Mouse (Mus musculus): ENCODE results near the gene Prss16. TPM values are rescaled to one million over a fixed set of nuclear protein-coding genes. Genes with fewer than 3 reads are reported as not detected.
A peak's percentile ranks its signal among the peaks of the same experiment; 100 is the strongest.
"Not testable (repeated sequence)": the region's sequence is repeated elsewhere in the genome, so short reads cannot be mapped to it uniquely, and the experiment has no call there.

The Prss16 gene
- polyA plus RNA-seq, 1 experiment from 2014 or later: 0.94 TPM

DNA sequence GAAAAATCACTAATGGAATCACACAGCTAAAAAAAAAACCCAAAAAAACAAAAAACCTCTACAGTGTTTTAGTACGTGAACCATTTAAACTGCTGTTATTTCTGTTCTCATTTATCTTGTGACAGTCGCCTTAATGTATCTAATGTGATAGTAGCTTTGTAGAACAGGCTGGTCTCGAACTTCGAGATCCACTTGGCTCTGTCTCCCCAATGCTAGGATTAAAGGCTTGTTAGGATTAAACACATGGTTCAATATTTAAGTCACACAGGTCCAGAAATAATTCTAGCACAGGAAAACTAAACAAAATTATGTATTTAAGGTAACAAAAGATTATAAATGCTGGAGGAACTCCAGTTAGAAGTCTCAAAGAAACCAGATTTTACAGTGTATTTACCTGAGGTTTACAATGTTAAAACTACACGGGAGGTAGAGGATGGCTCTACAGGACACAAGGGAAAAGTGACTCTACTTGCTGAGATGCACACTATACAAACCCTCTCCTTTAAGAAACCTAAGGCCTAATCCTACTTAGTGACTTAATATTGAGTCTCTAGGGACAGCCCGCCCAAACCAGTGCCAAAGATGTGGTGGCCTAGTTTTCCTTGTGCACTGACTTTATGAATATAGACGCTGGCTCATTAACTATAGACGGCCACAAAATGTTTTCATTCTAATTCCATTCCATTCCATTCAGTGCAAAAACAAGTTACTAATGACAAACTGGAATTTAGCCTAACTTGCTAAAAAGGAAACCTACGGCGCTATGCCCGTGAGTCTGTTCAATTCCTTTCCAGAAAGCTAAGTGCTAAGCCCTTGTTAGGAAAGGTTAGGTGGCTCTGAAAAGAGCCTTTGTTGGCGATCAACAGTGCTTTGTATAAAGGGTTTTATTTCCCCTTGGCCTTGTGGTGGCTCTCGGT is 32.4 kb upstream of the Prss16 start:
- H3K4me3 ChIP-seq (replicated peaks): peak overlapping the region; percentile 40
- peaks cover 8% of the 10 kb centered on the region; the same call in 1 of the 2 replicates for H3K4me1 ChIP-seq
- H3K27ac ChIP-seq: peak overlapping the region; percentile 90
- H3K9me3 ChIP-seq: no peaks in the 10 kb centered on the region
- 3% methylated on average over 13 of the region's 13 CpGs for WGBS
- no peak for ATAC-seq (ENCODE audit: insufficient read depth, low FRiP score, low read depth)
- H3K36me3 ChIP-seq: no peaks in the 10 kb centered on the region
- H3K4me2 ChIP-seq: peak overlapping the region; percentile 79
- no peaks in the 10 kb centered on the region for H3K27me3 ChIP-seq (replicated peaks)
- H3K9ac ChIP-seq: peak overlapping the region; percentile 16; the same call in 1 of the 2 replicates

DNA sequence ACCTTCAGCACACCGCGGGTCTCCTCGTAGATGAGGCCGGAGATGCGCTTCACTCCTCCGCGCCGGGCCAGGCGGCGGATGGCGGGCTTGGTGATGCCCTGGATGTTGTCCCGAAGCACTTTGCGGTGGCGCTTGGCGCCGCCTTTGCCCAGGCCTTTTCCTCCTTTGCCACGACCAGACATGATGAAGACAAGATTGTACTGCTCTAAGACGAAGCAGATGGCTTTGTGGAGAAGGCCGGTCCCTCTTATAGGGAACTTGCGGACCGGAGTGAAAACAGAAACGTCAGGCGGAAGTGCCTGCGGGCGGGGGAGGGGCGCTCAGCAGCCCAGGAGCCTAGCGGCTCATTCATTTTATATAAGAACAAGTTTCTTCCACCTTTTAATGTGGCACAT is 31.6 kb upstream of the Prss16 start, which contains the start of gene Hist1h4i:
TSS of gene Hist1h4i (minus strand) at position 221 of the 395 bp plus-strand sequence.
- under 1% methylated on average over 27 of the region's 27 CpGs for WGBS
- peaks cover 15% of the 10 kb centered on the region for H3K4me1 ChIP-seq
- peak within 1 kb of the TSS; percentile 45 for H3K4me3 ChIP-seq (replicated peaks)
- H3K4me2 ChIP-seq: peak within 1 kb of the TSS; percentile 79
- H3K27ac ChIP-seq: peak within 1 kb of the TSS; percentile 96
- not testable (repeated sequence) for H3K27me3 ChIP-seq (replicated peaks); H3K9me3 ChIP-seq; H3K36me3 ChIP-seq
- peak within 1 kb of the TSS; percentile 52 for H3K9ac ChIP-seq
- ATAC-seq (ENCODE audit: insufficient read depth, low FRiP score, low read depth): peak; percentile 64

DNA sequence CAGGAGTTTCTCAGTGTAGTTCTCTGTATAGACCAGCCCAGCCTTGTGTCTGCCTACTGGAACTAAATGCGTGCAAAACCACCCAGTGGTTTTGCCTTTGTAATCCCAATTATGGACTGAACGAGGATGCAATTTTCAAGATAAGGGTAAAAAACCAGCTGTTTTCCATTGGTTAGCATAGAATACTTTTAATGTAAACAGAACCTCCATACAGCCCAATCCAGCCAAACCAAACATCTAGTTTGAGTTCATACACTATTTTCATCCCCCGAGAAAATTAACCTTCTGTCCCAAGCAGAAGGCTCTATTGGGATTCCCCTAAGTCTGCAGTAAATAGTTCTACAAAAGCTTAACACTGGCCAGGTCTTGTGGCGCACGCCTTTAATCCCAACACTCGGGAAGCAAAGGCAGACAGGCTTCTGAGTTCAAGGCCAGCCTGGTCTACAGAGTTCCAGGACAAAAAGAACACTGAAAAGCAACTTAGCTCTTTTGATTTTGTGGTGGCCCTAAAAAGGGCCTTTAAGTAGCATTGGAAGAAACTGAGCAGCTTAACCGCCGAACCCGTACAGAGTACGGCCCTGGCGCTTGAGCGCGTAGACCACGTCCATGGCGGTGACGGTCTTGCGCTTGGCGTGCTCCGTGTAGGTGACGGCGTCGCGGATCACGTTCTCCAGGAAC is 31.1 kb upstream of the Prss16 start:
- ATAC-seq (ENCODE audit: insufficient read depth, low FRiP score, low read depth): peak; percentile 4; the same call in 1 of the 2 replicates
- H3K9me3 ChIP-seq: no peaks in the 10 kb centered on the region
- peak overlapping the region; percentile 45 for H3K4me3 ChIP-seq (replicated peaks)
- peak overlapping the region; percentile 96 for H3K27ac ChIP-seq
- H3K9ac ChIP-seq: peak overlapping the region; percentile 52
- WGBS: under 1% methylated on average over 24 of the region's 24 CpGs
- no peaks in the 10 kb centered on the region for H3K36me3 ChIP-seq
- H3K4me1 ChIP-seq: peaks cover 15% of the 10 kb centered on the region
- H3K4me2 ChIP-seq: peak overlapping the region; percentile 79
- no peaks in the 10 kb centered on the region for H3K27me3 ChIP-seq (replicated peaks)

DNA sequence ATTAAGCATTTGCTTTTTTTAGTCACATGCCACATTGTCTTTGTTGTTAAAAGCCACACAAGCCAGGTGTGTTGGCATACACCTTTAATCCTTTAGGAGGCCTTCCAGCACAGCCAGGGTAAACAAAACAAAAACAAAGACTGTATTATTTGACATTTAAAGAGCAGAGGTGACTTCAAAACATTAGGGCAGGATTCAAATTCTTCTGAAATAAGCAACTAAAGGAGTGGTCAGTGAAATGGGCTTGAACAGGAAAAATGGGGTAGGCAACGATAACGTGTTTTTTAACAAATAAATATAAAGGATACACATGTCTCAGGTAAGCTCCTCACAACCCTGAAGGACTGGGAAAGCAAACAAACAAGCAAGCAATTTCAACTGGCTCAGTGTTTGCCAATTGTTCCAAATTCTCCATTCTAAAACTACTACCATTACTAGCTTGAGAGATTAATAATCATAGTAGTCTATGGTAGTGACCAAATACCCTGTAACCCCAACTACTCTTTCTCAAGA is 30.5 kb upstream of the Prss16 start:
- Histone ChIP-seq H3K9ac (no peak overlapping the region; the same call in 1 of the 2 replicates), H3K4me3 (replicated peaks) (peak overlapping the region; percentile 45), H3K4me2 (peak overlapping the region; percentile 79), H3K9me3 (no peaks in the 10 kb centered on the region), H3K4me1 (peaks cover 15% of the 10 kb centered on the region), H3K36me3 (no peaks in the 10 kb centered on the region), H3K27ac (peak overlapping the region; percentile 96), H3K27me3 (replicated peaks) (no peaks in the 10 kb centered on the region)
- ATAC-seq (ENCODE audit: insufficient read depth, low FRiP score, low read depth): no peak
- WGBS: 7% methylated on average over 2 of the region's 2 CpGs

DNA sequence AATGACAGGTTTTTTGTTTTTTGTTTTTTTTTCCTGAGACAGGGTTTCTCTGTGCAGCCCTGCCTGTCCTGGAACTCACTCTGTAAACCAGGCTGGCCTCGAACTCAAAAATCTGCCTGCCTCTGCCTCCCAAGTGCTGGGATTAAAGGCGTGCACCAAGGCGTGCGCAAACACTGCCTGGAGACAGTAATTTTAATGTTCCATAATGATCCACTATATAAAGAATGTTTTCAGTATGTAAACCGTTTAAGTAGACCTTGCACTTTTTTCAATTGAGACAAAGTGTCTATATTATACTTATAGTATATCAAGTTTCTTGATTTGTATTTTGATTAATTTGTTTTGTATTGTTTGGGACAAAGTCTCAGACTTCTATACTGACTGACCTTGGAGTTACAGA is 29.8 kb upstream of the Prss16 start:
- Histone ChIP-seq H3K9ac (no peak overlapping the region), H3K27me3 (replicated peaks) (no peaks in the 10 kb centered on the region), H3K27ac (no peak overlapping the region; the same call in 1 of the 2 replicates), H3K9me3 (no peaks in the 10 kb centered on the region), H3K4me3 (replicated peaks) (no peak overlapping the region), H3K4me2 (no peak overlapping the region), H3K36me3 (no peaks in the 10 kb centered on the region), H3K4me1 (peaks cover 15% of the 10 kb centered on the region)
- ATAC-seq (ENCODE audit: insufficient read depth, low FRiP score, low read depth): no peak
- 60% methylated on average over 5 of the region's 5 CpGs for WGBS

DNA sequence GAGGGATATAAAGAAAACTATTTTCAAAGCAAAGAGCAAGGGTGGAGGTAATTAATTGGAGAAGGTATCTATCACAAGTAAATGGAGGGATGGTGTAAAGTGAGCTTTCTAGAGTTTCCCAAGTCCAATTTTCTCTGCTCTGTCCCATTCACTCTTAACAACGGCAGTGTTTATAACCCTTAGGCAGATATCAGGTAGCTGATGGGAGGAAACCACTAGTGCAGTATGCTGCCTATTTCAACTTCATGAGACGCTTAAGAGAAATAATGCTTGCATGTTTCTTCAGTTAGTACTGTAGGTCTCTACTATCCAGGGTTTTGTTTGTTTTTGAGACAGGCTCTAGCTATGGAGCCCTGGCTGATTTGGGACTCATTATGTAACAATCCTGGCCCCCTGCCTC is 27.9 kb upstream of the Prss16 start:
- H3K36me3 ChIP-seq: no peaks in the 10 kb centered on the region
- 62% methylated on average over 2 of the region's 2 CpGs for WGBS
- H3K4me1 ChIP-seq: peaks cover 15% of the 10 kb centered on the region
- no peaks in the 10 kb centered on the region for H3K9me3 ChIP-seq
- H3K4me3 ChIP-seq (replicated peaks): no peak overlapping the region
- ATAC-seq (ENCODE audit: insufficient read depth, low FRiP score, low read depth): no peak
- H3K4me2 ChIP-seq: no peak overlapping the region
- H3K27me3 ChIP-seq (replicated peaks): no peaks in the 10 kb centered on the region
- H3K9ac ChIP-seq: no peak overlapping the region
- H3K27ac ChIP-seq: peak overlapping the region; percentile 88

DNA sequence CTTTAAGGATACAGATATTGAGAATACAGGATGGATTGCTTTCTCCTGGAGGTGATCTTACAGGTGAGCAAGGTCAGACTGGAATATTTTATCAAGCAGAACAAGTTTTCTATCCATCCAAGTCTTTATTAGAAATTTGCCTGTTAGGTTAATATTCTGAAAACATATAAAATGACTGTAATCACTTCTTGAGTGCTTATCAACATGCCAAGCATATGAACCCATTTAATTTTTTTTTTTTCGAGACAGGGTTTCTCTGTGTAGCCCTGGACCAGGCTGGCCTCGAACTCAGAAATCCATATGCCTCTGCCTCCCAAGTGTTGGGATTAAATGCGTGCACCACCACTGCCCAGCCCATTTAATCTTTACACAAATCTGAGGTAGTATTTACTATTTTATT is 27.4 kb upstream of the Prss16 start:
- H3K9ac ChIP-seq: peak overlapping the region; percentile 29; the same call in 1 of the 2 replicates
- no peaks in the 10 kb centered on the region for H3K36me3 ChIP-seq
- no peaks in the 10 kb centered on the region for H3K27me3 ChIP-seq (replicated peaks)
- peak overlapping the region; percentile 64 for H3K4me2 ChIP-seq
- no peaks in the 10 kb centered on the region for H3K9me3 ChIP-seq
- peaks cover 12% of the 10 kb centered on the region for H3K4me1 ChIP-seq
- peak overlapping the region; percentile 88 for H3K27ac ChIP-seq
- 52% methylated on average over 3 of the region's 3 CpGs for WGBS
- H3K4me3 ChIP-seq (replicated peaks): peak overlapping the region; percentile 39
- ATAC-seq (ENCODE audit: insufficient read depth, low FRiP score, low read depth): no peak

DNA sequence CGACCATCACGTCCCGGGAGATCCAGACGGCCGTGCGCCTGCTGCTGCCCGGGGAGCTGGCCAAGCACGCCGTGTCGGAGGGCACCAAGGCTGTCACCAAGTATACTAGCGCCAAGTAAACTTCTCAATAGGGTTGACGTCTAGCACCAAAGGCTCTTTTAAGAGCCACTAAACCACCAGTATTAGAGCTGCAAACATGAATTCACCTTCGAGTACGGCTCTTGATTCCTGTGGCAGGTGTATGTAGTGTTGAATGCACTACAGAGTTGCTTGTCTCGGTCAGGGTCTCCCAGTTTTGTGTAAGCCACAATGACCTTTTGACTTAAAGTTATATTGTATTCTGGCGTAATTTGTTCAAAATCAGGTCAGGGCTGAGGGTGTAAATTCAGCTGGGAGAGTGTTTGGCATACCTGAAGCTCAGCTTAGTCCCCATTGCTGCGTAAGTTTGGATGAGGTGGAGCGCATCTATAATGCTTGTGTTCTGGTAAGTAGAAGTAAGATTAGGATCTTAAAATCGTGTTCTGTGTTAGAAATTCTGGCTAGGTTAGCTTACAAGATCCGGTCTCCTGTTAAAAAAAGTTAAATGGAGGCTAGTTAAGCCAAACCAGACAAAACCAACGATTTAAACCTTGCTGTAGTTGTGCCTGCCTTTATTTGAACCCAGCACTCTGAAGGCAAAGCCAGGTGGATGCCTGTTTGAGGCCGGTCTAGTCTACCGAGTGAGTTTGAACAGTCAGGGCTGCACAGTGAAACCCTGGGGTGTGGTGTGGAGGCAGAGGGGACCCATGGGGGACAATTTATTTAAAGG is 26.8 kb upstream of the Prss16 start:
- Histone ChIP-seq H3K36me3 (no peaks in the 10 kb centered on the region), H3K9ac (peak overlapping the region; percentile 29), H3K4me1 (peaks cover 10% of the 10 kb centered on the region), H3K27ac (peak overlapping the region; percentile 88), H3K27me3 (replicated peaks) (no peaks in the 10 kb centered on the region), H3K4me2 (peak overlapping the region; percentile 64), H3K4me3 (replicated peaks) (peak overlapping the region; percentile 39), H3K9me3 (no peaks in the 10 kb centered on the region)
- 2% methylated on average over 21 of the region's 23 CpGs for WGBS
- no peak; the same call in 1 of the 2 replicates for ATAC-seq (ENCODE audit: insufficient read depth, low FRiP score, low read depth)

DNA sequence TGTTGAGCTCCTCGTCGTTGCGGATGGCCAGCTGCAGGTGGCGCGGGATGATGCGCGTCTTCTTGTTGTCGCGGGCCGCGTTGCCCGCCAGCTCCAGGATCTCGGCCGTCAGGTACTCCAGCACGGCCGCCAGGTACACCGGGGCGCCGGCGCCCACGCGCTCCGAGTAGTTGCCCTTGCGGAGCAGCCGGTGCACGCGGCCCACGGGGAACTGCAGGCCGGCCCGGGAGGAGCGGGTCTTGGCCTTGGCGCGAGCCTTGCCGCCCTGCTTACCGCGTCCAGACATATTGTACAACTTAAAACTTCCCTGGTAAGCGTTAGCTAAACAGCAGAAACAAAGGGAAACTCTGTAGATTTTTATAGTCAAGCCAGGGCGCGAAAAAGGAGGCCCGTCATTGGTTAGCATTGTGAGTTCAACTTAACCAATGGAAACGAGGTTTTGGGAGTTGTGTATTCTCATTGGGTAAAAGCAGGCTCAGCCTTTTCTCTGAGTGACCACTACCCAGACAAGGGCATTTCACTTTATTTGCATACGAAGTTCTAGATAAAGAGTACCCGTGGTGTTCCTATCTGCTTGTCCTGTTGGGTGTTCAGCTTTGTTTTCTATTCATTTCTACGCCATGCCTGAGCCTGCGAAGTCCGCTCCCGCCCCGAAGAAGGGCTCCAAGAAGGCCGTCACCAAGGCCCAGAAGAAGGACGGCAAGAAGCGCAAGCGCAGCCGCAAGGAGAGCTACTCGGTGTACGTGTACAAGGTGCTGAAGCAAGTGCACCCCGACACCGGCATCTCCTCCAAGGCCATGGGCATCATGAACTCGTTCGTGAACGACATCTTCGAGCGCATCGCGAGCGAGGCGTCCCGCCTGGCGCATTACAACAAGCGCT is 26.0 kb upstream of the Prss16 start, which contains the start of the genes Hist1h2ah and Hist1h2bk:
TSS of gene Hist1h2ah (minus strand) at position 302 of the 882 bp plus-strand sequence.
TSS of gene Hist1h2bk (plus strand) at position 604 of the 882 bp plus-strand sequence.
- H3K9me3 ChIP-seq; H3K27me3 ChIP-seq (replicated peaks); H3K36me3 ChIP-seq: not testable (repeated sequence)
- H3K27ac ChIP-seq: peak within 1 kb of the TSS; percentile 88
- peak; percentile 97 for ATAC-seq (ENCODE audit: insufficient read depth, low FRiP score, low read depth)
- peak within 1 kb of the TSS; percentile 45 for H3K4me3 ChIP-seq (replicated peaks)
- under 1% methylated on average over 22 of the region's 69 CpGs for WGBS
- H3K4me2 ChIP-seq: peak within 1 kb of the TSS; percentile 64
- peaks cover 10% of the 10 kb centered on the region for H3K4me1 ChIP-seq
- peak within 1 kb of the TSS; percentile 37 for H3K9ac ChIP-seq

DNA sequence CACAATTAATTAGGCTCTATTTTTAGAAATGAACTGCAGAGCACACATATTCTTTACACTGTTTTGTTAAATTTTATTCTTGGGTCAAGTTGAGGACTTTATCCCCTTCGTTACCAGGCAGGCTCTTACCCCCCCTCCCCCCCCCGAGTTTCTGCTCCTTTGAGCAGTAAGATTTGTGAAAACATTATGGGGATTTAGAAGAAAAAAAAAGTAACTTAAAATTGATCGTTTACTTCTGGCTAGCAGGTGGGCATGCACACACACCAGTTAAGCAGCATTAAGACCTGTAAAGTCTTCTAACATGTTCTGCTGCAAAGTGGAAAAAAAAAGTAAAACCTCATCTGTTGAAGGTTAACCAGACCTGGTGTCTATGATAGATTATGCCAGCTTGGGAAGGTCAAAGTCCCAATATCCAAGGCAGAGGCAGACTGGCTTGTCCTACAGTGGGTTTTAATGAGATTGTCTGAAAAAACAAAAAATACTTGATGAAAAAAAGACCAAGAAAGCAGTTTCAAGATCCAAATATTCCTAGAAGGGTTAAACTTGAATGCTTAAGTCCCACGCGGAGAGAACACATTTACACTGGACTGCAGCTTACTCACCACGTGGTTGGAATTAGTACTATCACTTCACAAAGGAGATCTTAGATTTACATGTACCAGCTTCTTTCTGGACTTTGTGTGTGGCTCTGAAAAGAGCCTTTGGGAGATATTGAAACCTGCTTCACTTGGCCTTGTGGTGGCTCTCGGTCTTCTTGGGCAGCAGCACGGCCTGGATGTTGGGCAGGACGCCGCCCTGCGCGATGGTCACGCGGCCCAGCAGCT is 25.1 kb upstream of the Prss16 start:
- Histone ChIP-seq H3K36me3 (no peaks in the 10 kb centered on the region), H3K4me3 (replicated peaks) (peak overlapping the region; percentile 45), H3K9ac (peak overlapping the region; percentile 37; the same call in 1 of the 2 replicates), H3K9me3 (no peaks in the 10 kb centered on the region), H3K4me1 (peaks cover 7% of the 10 kb centered on the region), H3K4me2 (peak overlapping the region; percentile 64), H3K27me3 (replicated peaks) (no peaks in the 10 kb centered on the region), H3K27ac (peak overlapping the region; percentile 88)
- WGBS: under 1% methylated on average over 9 of the region's 14 CpGs
- ATAC-seq (ENCODE audit: insufficient read depth, low FRiP score, low read depth): no peak; the same call in 1 of the 2 replicates

Data from stomach, embryonic 15.5 days (tissue).